Mouse (Mus musculus) limb, embryonic 10.5 days (tissue): Measurements from ENCODE around the gene Pibf1. TPM values are rescaled to one million over a fixed set of nuclear protein-coding genes. Genes with fewer than 3 reads are reported as not detected.
A peak's percentile ranks its signal among the peaks of the same experiment; 100 is the strongest.

Experiments
- DNase-seq: peaks from one replicate; pipeline ENCODE4 v3.0.0-alpha.2; 2017; ENCODE audit warnings: low spot score
- H3K27ac ChIP-seq: fragments of 300-500 bp; sonication (generic); 2 replicates; pipeline ENCODE4 v1.5.1; 2016; ENCODE audit warnings: mild to moderate bottlenecking
- H3K27me3 ChIP-seq: fragments of 300-500 bp; sonication (generic); 2 replicates; pipeline ENCODE4 v1.6.1; 2016; ENCODE audit warnings: low read depth, mild to moderate bottlenecking; ENCODE audit not compliant: poor library complexity, severe bottlenecking
- H3K36me3 ChIP-seq: fragments of 300-500 bp; sonication (generic); 2 replicates; pipeline ENCODE4 v1.6.1; 2016; ENCODE audit warnings: mild to moderate bottlenecking, moderate library complexity
- H3K4me1 ChIP-seq: fragments of 300-500 bp; sonication (generic); 2 replicates; pipeline ENCODE4 v1.6.1; 2016
- H3K4me3 ChIP-seq: fragments of 300-500 bp; sonication (generic); 2 replicates; pipeline ENCODE4 v1.5.1; 2016; ENCODE audit warnings: mild to moderate bottlenecking, moderate library complexity
- H3K9me3 ChIP-seq: fragments of 300-500 bp; sonication (generic); replicated peaks from 2 replicates; pipeline ENCODE4 v1.6.1; 2016; ENCODE audit warnings: mild to moderate bottlenecking
- WGBS: fragments of 180-500 bp; shearing (Covaris S2); methylation state at CpG from one replicate; pipeline ENCODE4 v1.1.7; 2016; 5-methylcytosine and 5-hydroxymethylcytosine counted together
- polyA plus RNA-seq: library from polyadenylated mRNA; unstranded; fragments of >200 nt; fragmentation: Nextera tagmentation; extraction: Ambion mirVana; gene quantifications from 2 replicates; pipeline ENCODE4 v1.2.1, GENCODE M21; 2016

Gene Pibf1
- polyA plus RNA-seq, 1 experiment from 2014 or later: 21.7 TPM

GRCm38 (mm10) chr14:99121584-99122339 is 22.5 kb downstream of the Pibf1 start:
- Histone ChIP-seq H3K27ac (no peak overlapping the region), H3K9me3 (no peaks in the 10 kb centered on the region), H3K4me1 (no peaks in the 10 kb centered on the region), H3K27me3 (no peaks in the 10 kb centered on the region), H3K36me3 (peaks cover 36% of the 10 kb centered on the region), H3K4me3 (no peak overlapping the region)
- 90% methylated on average over 11 of the region's 11 CpGs for WGBS
- DNase-seq: no peak

- WGBS: 93% methylated on average over 4 of the region's 4 CpGs
Measured at GRCm38 (mm10) chr14:99124076-99124475, 24.9 kb downstream of the Pibf1 start.

GRCm38 (mm10) chr14:99126713-99127112 is 27.5 kb downstream of the Pibf1 start:
- DNase-seq: no peak
- no peaks in the 10 kb centered on the region for H3K4me1 ChIP-seq
- H3K4me3 ChIP-seq: no peak overlapping the region
- WGBS: 96% methylated on average over 4 of the region's 4 CpGs
- peaks cover 27% of the 10 kb centered on the region for H3K36me3 ChIP-seq
- H3K9me3 ChIP-seq: no peaks in the 10 kb centered on the region
- H3K27ac ChIP-seq: no peak overlapping the region
- no peaks in the 10 kb centered on the region for H3K27me3 ChIP-seq

More at GRCm38 (mm10) chr14:99124076-99124475, 24.9 kb downstream of the Pibf1 start:
- Histone ChIP-seq H3K27me3 (no peaks in the 10 kb centered on the region), H3K9me3 (no peaks in the 10 kb centered on the region), H3K27ac (no peak overlapping the region), H3K4me1 (no peaks in the 10 kb centered on the region), H3K36me3 (peaks cover 31% of the 10 kb centered on the region), H3K4me3 (no peak overlapping the region)
- no peak for DNase-seq

GRCm38 (mm10) chr14:99127509-99127908 is 28.3 kb downstream of the Pibf1 start:
- DNase-seq: no peak
- 91% methylated on average over 1 of the region's 1 CpGs for WGBS
- H3K4me1 ChIP-seq: no peaks in the 10 kb centered on the region
- H3K4me3 ChIP-seq: no peak overlapping the region
- H3K27ac ChIP-seq: no peak overlapping the region
- no peaks in the 10 kb centered on the region for H3K9me3 ChIP-seq
- no peaks in the 10 kb centered on the region for H3K27me3 ChIP-seq
- peaks cover 21% of the 10 kb centered on the region for H3K36me3 ChIP-seq

GRCm38 (mm10) chr14:99129050-99129449 is 29.8 kb downstream of the Pibf1 start:
- peaks cover 18% of the 10 kb centered on the region for H3K36me3 ChIP-seq
- H3K4me3 ChIP-seq: no peak overlapping the region
- H3K9me3 ChIP-seq: no peaks in the 10 kb centered on the region
- DNase-seq: no peak
- H3K27me3 ChIP-seq: no peaks in the 10 kb centered on the region
- no peaks in the 10 kb centered on the region for H3K4me1 ChIP-seq
- H3K27ac ChIP-seq: no peak overlapping the region
- 91% methylated on average over 2 of the region's 2 CpGs for WGBS

GRCm38 (mm10) chr14:99134048-99134447 is 34.8 kb downstream of the Pibf1 start:
- no peak overlapping the region for H3K27ac ChIP-seq
- no peak for DNase-seq
- H3K4me1 ChIP-seq: no peaks in the 10 kb centered on the region
- H3K36me3 ChIP-seq: peaks cover 31% of the 10 kb centered on the region
- no peaks in the 10 kb centered on the region for H3K9me3 ChIP-seq
- H3K27me3 ChIP-seq: no peaks in the 10 kb centered on the region
- H3K4me3 ChIP-seq: no peak overlapping the region
- WGBS: 97% methylated on average over 2 of the region's 2 CpGs

- Histone ChIP-seq H3K27ac (no peak overlapping the region), H3K9me3 (no peaks in the 10 kb centered on the region), H3K27me3 (no peaks in the 10 kb centered on the region), H3K4me3 (no peak overlapping the region), H3K4me1 (no peaks in the 10 kb centered on the region), H3K36me3 (peaks cover 39% of the 10 kb centered on the region)
- DNase-seq: no peak
- WGBS: 93% methylated on average over 9 of the region's 9 CpGs
Measured at GRCm38 (mm10) chr14:99135761-99136160, 36.5 kb downstream of the Pibf1 start.

GRCm38 (mm10) chr14:99136297-99136696 is 37.1 kb downstream of the Pibf1 start:
- Histone ChIP-seq H3K9me3 (no peaks in the 10 kb centered on the region), H3K27me3 (no peaks in the 10 kb centered on the region), H3K4me1 (no peaks in the 10 kb centered on the region), H3K4me3 (no peak overlapping the region), H3K27ac (no peak overlapping the region), H3K36me3 (peaks cover 34% of the 10 kb centered on the region)
- 94% methylated on average over 16 of the region's 16 CpGs for WGBS
- no peak for DNase-seq

GRCm38 (mm10) chr14:99140036-99140435 is 40.8 kb downstream of the Pibf1 start:
- H3K9me3 ChIP-seq: no peaks in the 10 kb centered on the region
- 95% methylated on average over 2 of the region's 2 CpGs for WGBS
- H3K4me3 ChIP-seq: no peak overlapping the region
- H3K27ac ChIP-seq: no peak overlapping the region
- DNase-seq: no peak
- H3K36me3 ChIP-seq: peaks cover 38% of the 10 kb centered on the region
- no peaks in the 10 kb centered on the region for H3K27me3 ChIP-seq
- H3K4me1 ChIP-seq: no peaks in the 10 kb centered on the region

GRCm38 (mm10) chr14:99141786-99142633 is 42.8 kb downstream of the Pibf1 start:
- WGBS: 26% methylated on average over 15 of the region's 15 CpGs
- H3K27ac ChIP-seq: no peak overlapping the region
- no peak overlapping the region for H3K4me3 ChIP-seq
- no peaks in the 10 kb centered on the region for H3K27me3 ChIP-seq
- no peaks in the 10 kb centered on the region for H3K9me3 ChIP-seq
- H3K4me1 ChIP-seq: no peaks in the 10 kb centered on the region
- peaks cover 27% of the 10 kb centered on the region for H3K36me3 ChIP-seq
- peak; percentile 91 for DNase-seq

GRCm38 (mm10) chr14:99146841-99147240 is 47.6 kb downstream of the Pibf1 start:
- Histone ChIP-seq H3K4me1 (no peaks in the 10 kb centered on the region), H3K36me3 (peaks cover 33% of the 10 kb centered on the region), H3K9me3 (no peaks in the 10 kb centered on the region), H3K27ac (no peak overlapping the region), H3K4me3 (no peak overlapping the region), H3K27me3 (no peaks in the 10 kb centered on the region)
- DNase-seq: no peak
- 91% methylated on average over 1 of the region's 1 CpGs for WGBS

- H3K27me3 ChIP-seq: no peaks in the 10 kb centered on the region
Measured at GRCm38 (mm10) chr14:99152683-99153082, 53.5 kb downstream of the Pibf1 start.

GRCm38 (mm10) chr14:99159940-99160339 is 60.7 kb downstream of the Pibf1 start:
- no peak for DNase-seq
- Histone ChIP-seq H3K36me3 (peaks cover 23% of the 10 kb centered on the region), H3K4me1 (no peaks in the 10 kb centered on the region), H3K9me3 (no peaks in the 10 kb centered on the region), H3K4me3 (no peak overlapping the region), H3K27ac (no peak overlapping the region), H3K27me3 (no peaks in the 10 kb centered on the region)
- 85% methylated on average over 6 of the region's 6 CpGs for WGBS

More at GRCm38 (mm10) chr14:99152683-99153082, 53.5 kb downstream of the Pibf1 start:
- no peak for DNase-seq
- no peaks in the 10 kb centered on the region for H3K4me1 ChIP-seq
- H3K27ac ChIP-seq: no peak overlapping the region
- 91% methylated on average over 4 of the region's 4 CpGs for WGBS
- no peak overlapping the region for H3K4me3 ChIP-seq
- peaks cover 49% of the 10 kb centered on the region for H3K36me3 ChIP-seq
- H3K9me3 ChIP-seq: no peaks in the 10 kb centered on the region
